Mouse (Mus musculus): ENCODE results near the gene Slc9a4. TPM values are rescaled to one million over a fixed set of nuclear protein-coding genes. Genes with fewer than 3 reads are reported as not detected.

Gene Slc9a4
- polyA plus RNA-seq (2012; fragmentation: generic; extraction: Trizol) = 0.06 TPM

- no peaks in the 10 kb centered on the region for H3K36me3 ChIP-seq (ENCODE audit: control insufficient read depth, insufficient read depth)
- no peaks in the 10 kb centered on the region for H3K79me2 ChIP-seq (ENCODE audit: control insufficient read depth, insufficient read depth)
- no peak within 1 kb of the TSS for H3K4me3 ChIP-seq
- TF ChIP-seq CEBPB (IDR thresholded peaks at IDR 0.05; ENCODE audit: insufficient read depth, poor library complexity, severe bottlenecking) (no peak), SRF (IDR thresholded peaks at IDR 0.05; ENCODE audit: control insufficient read depth, insufficient read length, low read depth) (no peak)
- no peaks in the 10 kb centered on the region for H3K27me3 ChIP-seq (ENCODE audit: control insufficient read depth, insufficient read depth, insufficient read length)
- H3ac ChIP-seq (ENCODE audit: control insufficient read depth, insufficient read length) = no peak within 1 kb of the TSS
- H3K4me2 ChIP-seq (ENCODE audit: low read depth) = no peak within 1 kb of the TSS
Measured at GRCm38 (mm10) chr1:40579784-40580183, at the start of gene Slc9a4. TSS of gene Slc9a4 (plus strand) at chr1:40580081.

GRCm38 (mm10) chr1:40537577-40537976 is 42.3 kb upstream of the Slc9a4 start:
- H3ac ChIP-seq (ENCODE audit: control insufficient read depth, insufficient read length) = no peak overlapping the region
- TF ChIP-seq E2F4 (IDR thresholded peaks at IDR 0.05; ENCODE audit: insufficient read depth) (no peak), MAX (IDR thresholded peaks at IDR 0.05; ENCODE audit: low read depth) (no peak), POLR2A (IDR thresholded peaks at IDR 0.05; ENCODE audit: insufficient read length, low read depth) (no peak), TCF12 (IDR thresholded peaks at IDR 0.05; ENCODE audit: insufficient read depth, poor library complexity, severe bottlenecking) (no peak), SRF (IDR thresholded peaks at IDR 0.05; ENCODE audit: control insufficient read depth, insufficient read length, low read depth) (no peak), POLR2AphosphoS2 (IDR thresholded peaks at IDR 0.05; ENCODE audit: insufficient read length, low read depth) (no peak), CEBPB (IDR thresholded peaks at IDR 0.05; ENCODE audit: insufficient read depth, poor library complexity, severe bottlenecking) (no peak)
- no peaks in the 10 kb centered on the region for H3K36me3 ChIP-seq (ENCODE audit: control insufficient read depth, insufficient read depth)
- no peaks in the 10 kb centered on the region for H3K27me3 ChIP-seq (ENCODE audit: control insufficient read depth, insufficient read depth, insufficient read length)
- no peaks in the 10 kb centered on the region for H3K79me2 ChIP-seq (ENCODE audit: control insufficient read depth, insufficient read depth)
- H3K4me2 ChIP-seq (ENCODE audit: low read depth) = no peak overlapping the region
- no peak overlapping the region for H3K4me3 ChIP-seq

GRCm38 (mm10) chr1:40544650-40545049 is 35.2 kb upstream of the Slc9a4 start:
- H3K4me3 ChIP-seq = no peak overlapping the region
- H3K79me2 ChIP-seq (ENCODE audit: control insufficient read depth, insufficient read depth) = no peaks in the 10 kb centered on the region
- H3K36me3 ChIP-seq (ENCODE audit: control insufficient read depth, insufficient read depth) = no peaks in the 10 kb centered on the region
- H3K4me2 ChIP-seq (ENCODE audit: low read depth) = no peak overlapping the region
- no peaks in the 10 kb centered on the region for H3K27me3 ChIP-seq (ENCODE audit: control insufficient read depth, insufficient read depth, insufficient read length)
- TF ChIP-seq MYOD1 (IDR thresholded peaks at IDR 0.05; ENCODE audit: control insufficient read depth in 1 of 3, insufficient read length in 2 of 3, low read depth in 2 of 3) = no peak
- no peak for TF ChIP-seq TCF3 (IDR thresholded peaks at IDR 0.05; ENCODE audit: insufficient read length, low read depth)
- TF ChIP-seq E2F4 (IDR thresholded peaks at IDR 0.05; ENCODE audit: insufficient read depth) = no peak
- no peak for TF ChIP-seq TCF12 (IDR thresholded peaks at IDR 0.05; ENCODE audit: insufficient read depth, poor library complexity, severe bottlenecking)
- TF ChIP-seq POLR2AphosphoS2 (IDR thresholded peaks at IDR 0.05; ENCODE audit: insufficient read length, low read depth) = no peak
- no peak for TF ChIP-seq SRF (IDR thresholded peaks at IDR 0.05; ENCODE audit: control insufficient read depth, insufficient read length, low read depth)
- no peak overlapping the region for H3ac ChIP-seq (ENCODE audit: control insufficient read depth, insufficient read length)

- Histone ChIP-seq H3K27me3 (ENCODE audit: control insufficient read depth, insufficient read depth, insufficient read length) (no peaks in the 10 kb centered on the region), H3K79me2 (ENCODE audit: control insufficient read depth, insufficient read depth) (no peaks in the 10 kb centered on the region), H3K36me3 (ENCODE audit: control insufficient read depth, insufficient read depth) (no peaks in the 10 kb centered on the region), H3K4me3 (no peak overlapping the region), H3ac (ENCODE audit: control insufficient read depth, insufficient read length) (no peak overlapping the region), H3K4me2 (ENCODE audit: low read depth) (no peak overlapping the region)
- TF ChIP-seq TCF3 (IDR thresholded peaks at IDR 0.05; ENCODE audit: insufficient read length, low read depth) (no peak), E2F4 (IDR thresholded peaks at IDR 0.05; ENCODE audit: insufficient read depth) (no peak), TCF12 (IDR thresholded peaks at IDR 0.05; ENCODE audit: insufficient read depth, poor library complexity, severe bottlenecking) (no peak), MAX (IDR thresholded peaks at IDR 0.05; ENCODE audit: low read depth) (no peak), SRF (IDR thresholded peaks at IDR 0.05; ENCODE audit: control insufficient read depth, insufficient read length, low read depth) (no peak), POLR2A (IDR thresholded peaks at IDR 0.05; ENCODE audit: insufficient read length, low read depth) (no peak), POLR2AphosphoS2 (IDR thresholded peaks at IDR 0.05; ENCODE audit: insufficient read length, low read depth) (no peak), MYOD1 (IDR thresholded peaks at IDR 0.05; ENCODE audit: control insufficient read depth in 1 of 3, insufficient read length in 2 of 3, low read depth in 2 of 3) (no peak), MYOG (IDR thresholded peaks at IDR 0.05; ENCODE audit: control insufficient read depth in 1 of 3, insufficient read depth in 1 of 3, insufficient read length in 2 of 3, low read depth in 2 of 3) (no peak), CEBPB (IDR thresholded peaks at IDR 0.05; ENCODE audit: insufficient read depth, poor library complexity, severe bottlenecking) (no peak), REST (IDR thresholded peaks at IDR 0.05; ENCODE audit: insufficient read depth, insufficient read length) (no peak), USF1 (IDR thresholded peaks at IDR 0.05; ENCODE audit: low read depth) (no peak)
Measured at GRCm38 (mm10) chr1:40546645-40547044, 33.2 kb upstream of the Slc9a4 start.

- Histone ChIP-seq H3K36me3 (ENCODE audit: control insufficient read depth, insufficient read depth) (no peaks in the 10 kb centered on the region), H3K4me3 (no peak overlapping the region), H3K79me2 (ENCODE audit: control insufficient read depth, insufficient read depth) (no peaks in the 10 kb centered on the region), H3K27me3 (ENCODE audit: control insufficient read depth, insufficient read depth, insufficient read length) (no peaks in the 10 kb centered on the region), H3ac (ENCODE audit: control insufficient read depth, insufficient read length) (no peak overlapping the region), H3K4me2 (ENCODE audit: low read depth) (no peak overlapping the region)
- TF ChIP-seq POLR2A (IDR thresholded peaks at IDR 0.05; ENCODE audit: insufficient read length, low read depth) = no peak
- no peak for TF ChIP-seq MYOD1 (IDR thresholded peaks at IDR 0.05; ENCODE audit: control insufficient read depth in 1 of 3, insufficient read length in 2 of 3, low read depth in 2 of 3)
- TF ChIP-seq POLR2AphosphoS2 (IDR thresholded peaks at IDR 0.05; ENCODE audit: insufficient read length, low read depth) = no peak
- TF ChIP-seq TCF12 (IDR thresholded peaks at IDR 0.05; ENCODE audit: insufficient read depth, poor library complexity, severe bottlenecking) = no peak
- TF ChIP-seq SRF (IDR thresholded peaks at IDR 0.05; ENCODE audit: control insufficient read depth, insufficient read length, low read depth) = no peak
- no peak for TF ChIP-seq REST (IDR thresholded peaks at IDR 0.05; ENCODE audit: insufficient read depth, insufficient read length)
- TF ChIP-seq USF1 (IDR thresholded peaks at IDR 0.05; ENCODE audit: low read depth) = no peak
- no peak for TF ChIP-seq MYOG (IDR thresholded peaks at IDR 0.05; ENCODE audit: control insufficient read depth in 1 of 3, insufficient read depth in 1 of 3, insufficient read length in 2 of 3, low read depth in 2 of 3)
- no peak for TF ChIP-seq E2F4 (IDR thresholded peaks at IDR 0.05; ENCODE audit: insufficient read depth)
- no peak for TF ChIP-seq CEBPB (IDR thresholded peaks at IDR 0.05; ENCODE audit: insufficient read depth, poor library complexity, severe bottlenecking)
- TF ChIP-seq TCF3 (IDR thresholded peaks at IDR 0.05; ENCODE audit: insufficient read length, low read depth) = no peak
- no peak for TF ChIP-seq MAX (IDR thresholded peaks at IDR 0.05; ENCODE audit: low read depth)
Measured at GRCm38 (mm10) chr1:40547064-40547572, 32.8 kb upstream of the Slc9a4 start.

All from myocyte (in vitro differentiated cells).